Mouse (Mus musculus) retina, postnatal 1 day (tissue): Measurements from ENCODE around the gene Rpl11.
"Not testable (repeated sequence)": the region's sequence is repeated elsewhere in the genome, so short reads cannot be mapped to it uniquely, and the experiment has no call there.

Experiments
- DNase-seq: peaks from one replicate; pipeline ENCODE4 v3.0.0-alpha.2; 2012

The Rpl11 gene

DNA sequence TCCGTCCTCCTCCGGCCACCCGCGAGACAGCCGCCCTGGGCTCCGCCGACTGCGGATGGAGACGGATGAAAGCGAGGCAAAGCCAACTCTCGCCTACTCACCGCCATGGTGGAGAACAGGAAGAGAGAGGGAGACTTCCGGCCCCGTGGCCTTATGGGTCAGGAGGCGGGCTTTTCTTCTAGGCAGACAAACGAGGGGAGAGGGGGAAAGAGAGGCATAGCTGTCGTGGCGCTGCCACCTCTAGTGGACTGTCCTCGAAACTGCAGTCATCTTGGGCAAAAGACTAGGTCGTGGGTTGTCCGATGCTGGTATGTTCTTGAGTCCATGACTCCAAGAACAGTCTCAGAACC is at the start of gene Rpl11:
TSS of gene Rpl11 (minus strand) at position 182 of the 350 bp plus-strand sequence.
- DNase-seq, result peak; percentile 98

DNA sequence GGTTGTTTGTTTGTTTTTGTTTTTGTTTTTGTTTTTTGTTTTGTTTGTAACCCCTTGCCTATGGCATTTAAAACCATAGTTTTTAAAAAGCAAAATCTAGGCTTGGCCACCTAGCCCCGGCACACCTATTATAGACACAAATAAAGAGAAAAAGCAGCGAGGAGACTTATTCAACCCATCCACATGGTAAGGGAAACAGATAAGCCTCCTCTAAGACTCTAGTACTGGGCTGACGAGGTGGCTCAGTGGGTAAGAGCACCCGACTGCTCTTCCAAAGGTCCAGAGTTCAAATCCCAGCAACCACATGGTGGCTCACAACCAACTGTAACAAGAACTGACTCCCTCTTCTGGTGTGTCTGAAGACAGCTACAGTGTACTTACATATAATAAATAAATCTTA is 48.5 kb upstream of the Rpl11 start:
- not testable (repeated sequence) for DNase-seq

DNA sequence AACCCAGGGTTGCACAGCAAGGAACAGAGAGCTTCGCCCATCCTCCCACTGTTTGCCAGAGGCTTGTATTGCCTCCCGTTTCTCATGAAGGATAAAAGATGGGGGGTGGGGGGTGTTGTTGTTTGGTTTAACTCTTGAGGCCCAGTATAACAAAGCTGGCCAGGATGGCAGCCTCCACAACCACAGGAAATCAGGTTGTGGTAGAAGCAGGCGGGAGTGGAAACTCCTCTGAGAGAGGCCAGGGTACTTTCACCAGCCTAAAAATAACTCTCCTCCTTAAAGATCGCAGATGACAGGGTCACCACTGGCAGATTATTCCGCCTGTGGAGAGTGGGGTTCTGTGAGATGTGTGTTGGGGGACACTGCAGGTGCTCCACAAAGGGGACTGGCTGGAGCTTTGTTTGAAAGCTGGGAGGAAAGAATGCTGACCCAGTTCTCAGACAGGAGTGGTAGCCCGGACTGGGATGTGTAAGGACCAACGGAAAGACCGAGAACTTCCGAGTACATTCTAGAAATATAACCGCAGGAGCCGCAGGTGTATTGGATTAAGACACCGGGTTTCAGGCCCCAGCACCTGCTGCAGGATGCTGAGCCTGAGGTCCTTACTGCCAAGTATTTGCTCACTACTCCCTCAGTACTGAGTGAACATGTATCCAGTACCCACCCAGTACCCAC is 47.3 kb upstream of the Rpl11 start:
- DNase-seq, result no peak

DNA sequence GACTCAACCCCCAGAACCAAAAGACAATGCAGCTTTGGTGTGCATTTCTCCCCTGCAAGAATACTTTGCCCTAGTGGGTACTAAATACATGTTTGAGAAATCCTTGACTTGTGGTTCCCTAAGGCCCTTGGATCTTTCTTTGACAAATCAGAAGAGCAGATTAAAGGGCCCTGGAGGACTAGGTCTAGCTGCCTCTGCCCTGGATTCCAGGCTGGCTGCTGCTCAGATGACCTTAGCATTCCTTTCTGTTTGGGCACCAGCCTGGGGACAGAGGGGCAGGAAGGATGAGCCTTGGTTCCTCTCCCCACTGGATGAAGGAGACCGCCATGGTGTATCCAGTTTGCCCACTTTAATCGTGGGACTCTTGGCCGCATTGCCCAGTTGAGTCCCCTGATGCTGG is 45.2 kb upstream of the Rpl11 start:
- no peak for DNase-seq

DNA sequence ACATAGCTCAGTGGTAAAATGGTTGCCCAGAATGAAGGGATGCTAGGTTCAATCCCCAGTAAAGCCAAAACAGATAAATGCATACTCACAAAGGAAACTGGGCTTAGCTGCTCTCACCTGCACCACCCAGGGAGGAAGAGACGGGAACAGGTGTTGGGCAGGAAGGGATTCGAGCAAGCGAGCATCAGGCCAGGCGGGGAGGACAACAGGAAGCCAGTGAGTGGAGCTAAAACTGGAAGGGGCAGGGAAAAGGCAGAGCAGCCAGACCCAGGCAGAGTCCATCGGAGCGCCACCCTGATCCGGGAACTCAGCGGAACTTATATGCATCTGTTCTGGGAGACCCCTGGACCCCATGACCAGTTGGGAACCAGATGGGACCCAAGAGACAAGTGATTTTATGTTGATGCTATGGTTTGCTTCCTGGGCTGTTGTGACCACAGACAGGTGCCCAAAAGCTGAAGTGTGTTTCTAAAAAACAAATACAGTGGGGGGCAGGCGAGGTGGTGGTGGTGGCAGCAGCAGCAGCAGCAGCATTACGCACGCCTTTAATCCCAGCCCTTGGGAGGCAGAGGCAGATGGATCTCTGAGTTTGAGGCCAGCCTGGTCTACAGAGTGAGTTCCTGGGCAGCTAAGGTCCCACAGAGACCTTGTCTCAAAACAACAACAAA is 43.4 kb upstream of the Rpl11 start:
- no peak for DNase-seq

DNA sequence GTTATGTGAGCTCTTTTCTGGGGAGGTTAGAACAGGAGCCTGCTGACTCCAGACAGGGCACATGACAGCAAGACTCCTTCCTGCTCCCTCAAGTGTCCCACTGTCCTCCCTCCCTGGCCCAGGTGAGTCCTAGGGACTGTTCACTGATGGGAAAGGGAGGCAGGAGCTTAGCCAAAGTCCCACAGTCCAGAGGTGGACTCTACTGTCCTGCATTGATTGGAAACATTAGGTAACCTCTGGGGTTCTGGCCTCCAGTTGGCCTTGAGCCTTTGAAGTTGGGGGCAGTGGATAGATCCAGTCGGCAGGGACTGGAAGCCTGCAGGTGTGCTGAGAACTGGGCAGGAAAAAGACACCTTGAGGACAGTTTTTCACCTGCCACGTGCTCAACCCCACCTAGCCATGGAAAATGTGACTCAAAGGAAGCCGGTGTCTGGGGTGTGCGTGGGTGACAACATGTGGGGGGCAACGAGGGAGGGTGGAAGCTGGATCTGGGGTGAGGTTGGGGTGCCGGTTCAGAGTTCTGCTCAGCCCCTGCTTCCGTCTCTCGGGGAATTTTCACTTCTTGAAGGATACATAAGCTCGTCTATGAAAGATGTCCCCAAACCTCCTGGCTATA is 42.4 kb upstream of the Rpl11 start:
- DNase-seq, result no peak

DNA sequence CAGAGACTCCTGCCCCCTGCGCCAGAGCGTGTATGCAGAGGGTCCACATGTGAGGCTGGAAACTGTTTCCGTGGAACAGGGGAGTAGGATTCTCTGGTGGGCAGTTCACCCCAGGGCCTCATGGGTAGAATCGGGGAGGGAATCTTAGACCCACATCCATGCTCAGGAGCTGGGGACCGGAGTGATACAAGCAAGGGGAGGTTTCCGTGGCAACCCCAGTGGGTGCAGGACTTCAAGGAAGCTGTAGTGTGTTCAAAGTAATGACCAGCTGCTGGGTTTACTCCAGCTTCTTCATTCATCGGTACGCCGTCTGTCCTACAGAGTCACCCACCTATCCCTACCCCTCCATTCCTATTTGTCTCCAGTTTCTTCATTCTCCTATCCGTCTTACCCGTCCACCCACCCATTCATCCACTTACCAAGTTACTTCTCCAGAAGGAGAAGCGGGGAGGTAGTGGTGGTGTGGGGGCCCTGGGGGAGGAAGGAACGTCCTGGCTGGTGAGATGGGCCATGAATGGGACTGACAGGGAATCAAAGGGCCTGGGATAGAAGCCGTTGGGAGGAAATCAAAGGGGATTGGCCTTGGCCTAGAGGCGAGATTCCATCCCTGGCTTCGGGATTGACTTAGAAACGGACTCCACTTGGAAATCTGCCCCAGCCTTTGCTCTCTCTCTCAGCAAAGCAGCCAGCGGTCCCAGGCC is 41.4 kb upstream of the Rpl11 start:
- no peak for DNase-seq

DNA sequence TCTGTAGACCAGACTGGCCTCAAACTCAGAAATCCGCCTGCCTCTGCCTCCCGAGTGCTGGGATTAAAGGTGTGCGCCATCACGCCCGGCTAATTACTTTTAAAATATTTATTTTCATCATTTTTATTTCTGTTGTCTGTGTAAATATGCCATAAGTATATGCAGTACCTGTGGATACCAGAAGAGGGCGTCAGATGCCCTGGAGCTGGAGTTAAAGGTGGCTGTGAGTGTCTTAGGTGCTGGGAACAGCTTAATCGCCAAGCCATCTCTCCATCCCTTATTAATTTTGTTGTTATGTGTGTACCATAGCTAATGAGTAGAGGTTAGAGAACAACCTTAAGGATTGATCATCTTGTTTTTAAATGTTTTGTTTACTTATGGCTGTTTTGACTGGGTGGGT is 39.3 kb upstream of the Rpl11 start:
- no peak for DNase-seq

DNA sequence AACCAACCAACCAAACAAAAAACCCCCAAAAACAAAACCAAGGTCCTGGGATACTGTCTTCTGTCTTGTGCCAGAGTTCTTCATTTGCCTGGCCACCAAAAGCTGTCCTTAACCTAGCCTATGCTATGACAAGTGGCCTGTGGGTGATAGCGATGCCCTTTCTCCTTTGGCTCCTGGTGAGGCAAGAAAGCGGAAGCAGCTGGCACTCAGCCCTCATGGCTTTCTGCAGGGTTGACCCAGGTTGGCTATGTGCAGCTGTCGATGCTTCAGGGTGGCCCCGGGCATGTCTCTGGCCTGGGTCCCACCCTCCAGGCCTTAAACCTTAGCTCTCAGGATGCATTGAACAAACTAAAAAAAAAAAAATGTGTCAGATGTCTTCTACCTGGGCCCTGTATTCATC is 38.1 kb upstream of the Rpl11 start:
- no peak for DNase-seq

DNA sequence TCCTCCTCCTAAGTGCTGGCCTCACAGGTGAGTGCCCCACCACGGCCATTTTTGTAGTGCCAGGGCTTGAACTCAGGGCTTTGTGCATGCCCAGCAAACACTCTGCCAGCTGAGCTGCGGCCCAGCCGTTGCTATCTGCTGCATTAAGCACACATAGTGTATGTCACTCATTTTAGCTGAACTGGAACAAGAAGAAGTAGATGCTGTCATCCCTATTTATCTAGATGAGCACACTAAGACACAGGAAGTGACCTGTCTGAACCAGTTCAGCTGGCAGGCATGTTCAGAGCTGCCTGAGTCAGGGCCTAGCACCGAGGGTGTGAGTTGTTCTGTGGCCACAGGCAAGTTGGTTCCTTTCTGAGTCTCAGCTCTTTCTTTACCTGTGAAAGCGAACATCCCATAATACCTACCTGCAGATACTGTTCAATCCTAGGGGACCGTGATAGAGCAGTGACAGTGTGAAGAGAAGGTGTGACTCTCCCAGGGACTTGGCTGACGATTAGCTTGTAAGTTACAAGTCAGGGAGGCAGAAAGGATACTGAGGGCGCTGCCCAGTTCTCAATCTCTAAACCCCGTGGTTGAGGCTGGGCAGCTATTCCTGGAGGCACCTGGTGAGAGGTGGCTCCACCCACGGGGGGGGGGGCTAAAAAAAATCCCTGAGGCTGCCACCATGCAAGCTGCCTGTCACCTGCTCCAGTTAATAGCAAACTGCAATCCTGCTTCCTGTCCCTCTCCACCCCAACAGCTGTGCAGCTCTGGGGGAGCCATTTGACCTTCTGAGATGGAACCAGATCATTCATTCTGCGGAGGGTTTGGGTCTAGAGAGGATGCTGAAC is 36.7 kb upstream of the Rpl11 start:
- peak; percentile 58 for DNase-seq

DNA sequence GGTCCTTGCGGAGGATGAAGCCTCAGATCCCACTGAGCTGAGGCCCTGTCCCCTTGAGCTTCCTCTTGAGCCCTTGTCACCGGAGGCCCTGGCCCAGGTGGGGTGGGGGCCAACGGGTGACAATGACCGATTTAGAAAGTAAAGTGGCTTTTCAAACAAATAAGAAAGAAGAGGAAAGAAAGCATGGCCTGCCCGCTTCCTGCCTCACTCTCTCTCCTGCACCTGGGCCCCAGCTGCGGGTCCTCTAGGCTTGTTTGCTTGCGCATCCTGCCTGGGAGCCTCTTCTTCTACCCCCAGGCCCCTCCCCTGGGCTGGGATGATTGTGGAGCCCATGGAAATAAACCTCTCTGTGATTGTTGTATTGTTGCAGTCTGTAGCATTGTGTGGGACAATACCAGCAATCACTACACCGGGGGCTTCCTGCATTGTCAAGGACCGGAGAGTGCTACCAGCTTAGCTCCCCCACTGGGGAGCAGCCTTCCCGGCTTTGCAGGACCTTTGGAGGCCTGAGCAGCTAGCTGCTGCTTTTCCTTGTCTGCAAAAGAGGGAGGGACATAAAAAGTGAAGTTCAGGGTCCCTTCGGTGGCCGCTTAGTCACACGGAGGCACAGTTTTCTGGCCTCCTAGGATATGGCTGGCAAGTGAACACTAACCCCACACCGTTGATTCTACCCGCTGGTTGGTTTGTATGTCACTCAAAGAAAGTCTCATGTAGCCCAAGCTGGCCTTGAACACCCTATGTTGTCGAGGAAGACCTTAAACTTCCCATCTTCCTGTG is 35.9 kb upstream of the Rpl11 start:
- no peak for DNase-seq

DNA sequence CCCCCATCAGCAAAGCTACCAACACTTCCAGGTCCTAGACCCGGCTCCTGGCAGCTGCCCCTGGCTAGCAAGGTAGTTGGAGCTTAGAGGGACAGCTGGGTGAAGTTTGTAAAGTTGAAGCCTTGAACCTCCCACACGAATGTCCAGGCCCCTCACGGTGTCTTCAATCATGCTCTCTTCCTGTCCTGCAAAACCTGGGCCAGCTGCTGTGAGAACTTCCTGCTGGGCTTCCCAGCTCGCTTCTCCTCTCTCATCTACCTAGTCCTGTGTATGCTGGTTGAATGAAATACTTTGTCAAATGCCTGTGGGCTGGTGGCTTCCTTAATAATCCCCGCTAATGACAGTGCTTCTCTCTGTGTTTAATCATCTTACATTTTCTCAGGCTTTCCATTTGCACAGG is 35.1 kb upstream of the Rpl11 start:
- DNase-seq, result no peak

DNA sequence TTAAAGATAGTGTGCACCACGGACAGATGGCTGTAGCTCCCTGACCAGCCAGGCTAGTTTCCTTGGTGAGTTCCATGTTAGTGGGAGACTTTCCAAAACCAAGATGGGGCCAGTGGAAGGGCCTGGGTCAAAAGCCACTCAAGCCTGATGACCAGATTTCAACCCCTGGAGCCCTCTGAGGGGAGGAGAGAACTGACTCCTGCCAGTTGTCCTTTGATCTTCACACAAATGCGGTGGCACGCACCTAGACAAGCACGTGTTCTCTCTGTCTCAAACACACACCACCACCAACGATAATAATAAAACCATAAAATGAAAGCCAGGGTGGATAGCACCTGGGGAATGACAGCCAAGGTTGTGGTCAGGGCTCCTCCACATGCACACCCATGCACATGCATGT is 34.0 kb upstream of the Rpl11 start:
- DNase-seq, result no peak

DNA sequence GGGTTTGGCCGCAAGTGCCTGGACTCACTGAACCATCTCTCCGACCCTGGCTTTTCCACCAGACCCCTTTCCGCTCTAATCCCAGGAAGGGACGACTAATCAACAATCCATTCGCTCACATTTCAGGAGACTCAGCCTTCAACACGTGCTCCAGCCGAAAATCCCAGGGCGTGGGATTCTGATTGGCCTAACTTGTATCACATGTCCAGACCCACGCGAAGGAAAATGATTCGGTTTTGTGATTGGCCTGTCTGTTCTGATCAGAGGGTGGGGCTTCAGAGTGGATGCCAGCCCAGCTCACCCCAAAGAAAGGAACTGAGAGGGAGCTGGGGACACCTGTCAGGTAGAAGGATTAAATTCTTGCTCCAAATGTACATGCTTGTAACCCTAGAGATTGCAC is 31.6 kb upstream of the Rpl11 start:
- DNase-seq, result no peak

DNA sequence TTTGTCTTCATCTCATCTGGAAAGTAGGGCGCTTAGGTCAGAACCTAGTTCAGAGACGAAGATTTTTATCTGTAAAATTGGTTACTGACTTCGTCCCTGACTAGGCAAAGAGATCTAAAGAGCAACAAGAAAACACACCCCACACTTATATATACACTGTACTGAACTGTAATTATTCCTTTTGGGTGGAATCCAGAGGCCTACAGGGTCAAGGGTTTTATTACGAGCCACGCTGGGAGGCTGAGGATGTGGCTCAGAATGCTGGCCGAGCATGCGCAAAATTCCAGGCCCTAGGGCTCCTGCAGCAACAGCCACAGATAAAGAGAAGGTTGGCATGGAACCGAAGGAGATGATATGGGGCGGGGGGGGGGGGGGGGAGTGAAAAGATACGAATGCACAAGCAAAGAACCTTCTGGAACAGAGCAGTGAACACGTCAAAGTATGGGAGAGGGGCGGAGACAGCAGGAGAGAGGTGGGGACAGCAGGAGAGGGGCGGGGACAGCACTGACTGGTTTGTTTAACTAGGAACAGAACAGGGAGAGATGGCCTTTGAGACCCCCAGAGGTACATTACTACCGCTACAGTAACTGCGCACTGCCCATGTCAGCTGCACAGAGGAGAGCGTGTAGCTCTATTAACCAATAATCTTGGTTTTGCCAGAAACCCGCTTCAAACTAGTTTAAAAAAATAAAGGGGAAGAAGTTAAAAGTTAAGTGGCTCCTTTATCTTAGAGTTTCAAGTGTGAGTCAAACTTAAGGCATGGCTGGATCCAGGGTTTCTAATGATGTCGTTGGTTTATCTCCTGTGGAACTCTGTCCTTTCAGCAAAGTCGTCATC is 30.3 kb upstream of the Rpl11 start:
- no peak for DNase-seq

DNA sequence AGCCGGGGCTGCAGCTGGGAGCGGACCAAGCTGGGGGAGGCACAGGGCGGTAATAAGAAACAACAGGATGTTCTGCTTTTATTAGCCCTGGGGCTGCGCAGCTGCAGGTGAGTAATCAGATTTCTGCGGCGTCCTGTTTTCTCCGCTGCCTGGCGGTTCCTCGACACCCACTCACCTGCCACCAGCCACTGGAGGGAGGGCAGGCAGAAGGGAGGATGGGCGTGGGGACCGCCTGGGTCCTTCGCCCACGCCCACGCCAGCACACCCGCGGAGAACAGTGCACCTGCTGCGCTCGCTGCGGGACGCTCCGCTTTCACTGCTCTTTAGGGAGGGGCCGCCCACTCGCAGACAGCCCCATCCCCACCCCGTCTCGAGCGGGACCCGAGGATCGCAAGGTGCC is 28.5 kb upstream of the Rpl11 start:
- DNase-seq, result peak; percentile 35

DNA sequence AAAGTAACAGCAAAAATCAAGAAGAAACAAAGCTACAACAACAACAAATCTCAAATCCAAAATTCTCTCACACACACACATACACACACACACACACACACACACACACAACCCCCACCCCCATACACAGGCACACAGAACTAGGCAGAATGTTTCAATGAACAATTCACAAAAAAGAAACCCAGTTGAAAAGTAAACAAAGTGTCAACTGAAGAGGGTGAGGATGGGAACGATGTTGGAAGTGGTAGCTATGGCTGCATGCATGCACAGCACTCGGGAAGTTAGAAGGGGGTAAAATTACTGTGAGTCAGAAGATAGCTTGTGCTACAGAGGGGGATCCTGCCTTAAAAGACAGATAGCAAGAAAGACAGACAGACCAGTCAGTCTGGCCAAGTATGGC is 25.4 kb upstream of the Rpl11 start:
- DNase-seq, result no peak

DNA sequence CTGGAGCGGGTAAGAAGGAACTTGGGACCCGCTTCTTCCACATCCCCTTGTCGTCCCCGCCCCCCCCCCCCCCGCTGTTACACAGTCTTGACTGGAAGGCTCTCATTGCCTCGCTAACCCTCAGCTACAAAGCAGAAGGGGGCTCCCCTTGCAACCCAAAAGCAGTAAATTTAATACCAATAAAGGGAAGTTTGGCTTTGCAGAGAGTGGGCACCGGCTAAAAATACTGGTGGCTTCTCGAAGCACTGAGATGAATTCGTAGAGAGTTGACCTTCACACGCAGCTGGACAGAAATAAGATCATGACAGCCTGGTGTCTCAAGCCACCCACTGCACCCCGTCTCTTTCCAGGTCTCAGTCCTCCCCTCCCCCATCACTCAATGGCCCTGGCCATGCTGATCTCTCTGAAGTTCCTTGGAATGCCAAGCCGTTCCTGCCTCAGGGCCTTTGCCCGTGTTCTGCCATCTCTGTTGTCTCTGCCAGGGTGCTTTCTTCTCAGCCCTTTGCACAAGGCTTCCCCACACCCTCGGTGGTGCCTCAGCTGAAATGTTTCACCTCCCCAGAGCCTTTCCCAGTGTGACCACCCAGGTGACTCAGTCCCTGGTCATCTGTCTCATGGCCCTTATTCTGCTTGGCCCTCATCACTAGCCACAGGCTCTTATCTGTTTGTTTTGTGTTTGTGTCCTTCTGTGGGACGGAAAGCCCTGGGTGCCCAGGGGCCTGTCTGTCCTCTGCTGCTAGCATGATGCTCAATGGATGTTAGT is 23.7 kb upstream of the Rpl11 start:
- DNase-seq, result no peak

DNA sequence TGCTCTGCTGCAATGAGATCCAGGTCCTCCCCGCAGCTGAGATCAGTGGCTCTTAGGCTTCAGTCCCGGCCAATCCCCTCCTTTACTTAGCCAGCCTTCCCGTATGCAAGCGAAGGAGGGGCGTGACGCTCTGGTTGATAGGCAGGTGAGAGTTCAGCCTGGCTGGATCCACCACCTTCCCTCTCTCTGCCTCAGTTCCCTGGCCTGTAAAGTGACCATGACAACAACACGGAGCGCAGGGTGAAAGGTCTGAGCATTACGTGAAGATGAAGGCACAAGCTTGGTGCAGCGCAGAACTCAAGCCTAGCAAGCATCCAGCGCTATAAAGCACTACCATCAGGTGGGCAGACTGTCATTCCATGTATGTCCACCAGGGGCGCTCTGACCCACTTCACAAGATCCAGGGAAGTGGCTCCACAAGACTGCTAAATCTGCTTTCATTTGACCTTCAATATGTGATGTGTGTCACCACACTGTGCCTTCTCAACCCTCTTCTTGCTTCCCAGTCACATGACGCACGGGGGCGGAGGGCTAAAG is 18.0 kb upstream of the Rpl11 start:
- DNase-seq, result peak; percentile 87

DNA sequence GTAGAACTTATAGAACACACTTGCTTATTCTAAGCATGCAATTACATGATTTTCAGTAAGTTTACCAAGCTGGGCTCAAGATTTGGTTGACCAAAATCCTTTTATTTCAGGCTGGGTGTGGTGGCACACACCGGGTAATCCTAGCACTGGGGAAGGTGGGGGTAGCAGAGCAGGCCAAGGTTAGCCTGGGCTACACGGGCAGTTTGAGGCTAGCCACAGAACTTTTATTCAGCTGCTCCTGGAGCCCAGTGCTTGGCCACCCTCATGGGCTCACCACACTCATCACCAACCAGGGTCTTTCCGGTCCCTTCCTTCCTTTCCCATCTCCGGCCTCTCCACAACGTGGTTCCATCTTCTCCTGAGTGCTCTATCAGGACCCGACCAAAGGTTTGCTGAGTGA is 17.4 kb upstream of the Rpl11 start:
- DNase-seq, result no peak
